Mouse (Mus musculus) small intestine, adult 2 months (tissue): ENCODE data around the gene Rundc3a. TPM values are rescaled to one million over a fixed set of nuclear protein-coding genes. Genes with fewer than 3 reads are reported as not detected.

Experiments
- H3K27ac ChIP-seq: fragments of 200-500 bp; 2 replicates; pipeline ENCODE4 v1.5.1; 2012; ENCODE audit warnings: low read depth, low read length, control low read depth, inconsistent platforms; ENCODE audit not compliant: insufficient read depth
- H3K27me3 ChIP-seq: fragments of 200-500 bp; 2 replicates; pipeline ENCODE4 v1.6.1; 2012; ENCODE audit warnings: mild to moderate bottlenecking, moderate library complexity, low read length, inconsistent platforms; ENCODE audit not compliant: control insufficient read depth, insufficient read depth
- H3K36me3 ChIP-seq: fragments of 200-500 bp; 2 replicates; pipeline ENCODE4 v1.6.1; 2012; ENCODE audit warnings: mild to moderate bottlenecking, low read length, control low read depth, inconsistent platforms; ENCODE audit not compliant: control insufficient read depth, insufficient read depth
- H3K4me1 ChIP-seq: fragments of 200-500 bp; 2 replicates; pipeline ENCODE4 v1.6.1; 2012; ENCODE audit warnings: low read length, inconsistent platforms, mixed read lengths; ENCODE audit not compliant: control insufficient read depth, insufficient read depth, insufficient read length
- H3K4me3 ChIP-seq: fragments of 200-500 bp; 2 replicates; pipeline ENCODE4 v1.5.1; 2012; ENCODE audit warnings: low read depth, mild to moderate bottlenecking, control low read depth, inconsistent platforms, low read length, moderate library complexity
- CTCF ChIP-seq: fragments of 200-500 bp; IDR thresholded peaks from 2 replicates; pipeline ENCODE4 v1.5.1; 2012; ENCODE audit warnings: low read depth, mild to moderate bottlenecking, control low read depth, inconsistent platforms, low read length, moderate library complexity, mixed read lengths; ENCODE audit not compliant: insufficient replicate concordance, insufficient read length; ENCODE audit errors: extremely low read depth
- POLR2A ChIP-seq: fragments of 200-500 bp; IDR thresholded peaks from 2 replicates; pipeline ENCODE4 v1.6.1; 2012; ENCODE audit warnings: low read depth, mild to moderate bottlenecking, control low read depth, inconsistent platforms, low read length, moderate library complexity
- WGBS: fragments of 180-500 bp; shearing (Covaris S2); methylation state at CpG from one replicate; pipeline ENCODE4 v1.1.7; 2018; 5-methylcytosine and 5-hydroxymethylcytosine counted together
- polyA plus RNA-seq: library from polyadenylated mRNA; depleted of rRNA; stranded (reverse); fragments of >200 nt; gene quantifications from 2 replicates; pipeline ENCODE4 v1.2.3, GENCODE M21; 2012

Gene Rundc3a
- polyA plus RNA-seq, 1 experiment = 6.5 TPM

DNA sequence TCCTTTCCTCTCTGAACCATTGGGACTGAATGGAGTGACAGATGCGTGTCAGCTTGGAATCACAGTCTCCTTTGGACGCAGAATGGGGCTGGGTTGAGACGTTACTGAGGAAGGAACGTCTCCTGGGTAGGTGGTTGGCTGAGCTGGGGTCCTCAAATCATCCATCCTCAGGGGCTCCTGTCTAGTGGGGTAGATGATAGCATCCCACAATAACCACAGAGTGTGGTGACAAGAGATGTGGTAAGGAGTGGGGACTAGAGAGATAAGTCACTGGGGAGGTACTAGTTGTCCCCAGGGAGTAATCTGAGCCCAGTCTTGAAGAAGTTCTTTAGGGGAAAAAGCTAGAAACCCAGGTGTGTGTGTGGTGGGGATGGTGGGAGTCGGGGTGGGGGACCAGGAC is 24.9 kb upstream of the Rundc3a start:
- H3K27ac ChIP-seq = no peak overlapping the region
- H3K4me1 ChIP-seq = no peaks in the 10 kb centered on the region
- no peak overlapping the region for H3K4me3 ChIP-seq
- H3K36me3 ChIP-seq = no peaks in the 10 kb centered on the region
- WGBS = 81% methylated on average over 5 of the region's 5 CpGs
- H3K27me3 ChIP-seq = no peaks in the 10 kb centered on the region
- TF ChIP-seq POLR2A (no peak), CTCF (no peak)

DNA sequence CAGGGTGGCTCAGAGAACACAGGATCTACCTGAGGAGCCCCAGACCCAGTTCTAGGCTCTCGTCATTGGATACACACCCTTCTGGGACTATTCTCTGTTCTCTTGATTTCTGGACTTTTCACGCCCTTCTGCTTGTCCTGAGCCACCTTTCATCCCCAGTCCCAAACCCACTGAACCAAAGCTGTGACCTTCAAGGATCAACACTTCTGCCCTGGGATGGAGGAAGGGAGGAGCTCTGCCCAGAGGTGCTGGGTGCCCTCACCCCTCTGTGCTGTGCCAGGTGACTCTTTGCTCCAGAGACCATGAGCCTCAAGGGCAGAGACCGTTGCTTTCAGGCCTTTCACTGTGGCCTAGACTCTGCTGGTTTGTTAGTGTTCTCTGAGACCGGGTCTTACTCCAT is 23.9 kb upstream of the Rundc3a start:
- H3K4me1 ChIP-seq = no peaks in the 10 kb centered on the region
- 80% methylated on average over 4 of the region's 4 CpGs for WGBS
- no peaks in the 10 kb centered on the region for H3K27me3 ChIP-seq
- TF ChIP-seq POLR2A (no peak), CTCF (no peak)
- H3K27ac ChIP-seq = no peak overlapping the region
- H3K4me3 ChIP-seq = no peak overlapping the region
- H3K36me3 ChIP-seq = no peaks in the 10 kb centered on the region

DNA sequence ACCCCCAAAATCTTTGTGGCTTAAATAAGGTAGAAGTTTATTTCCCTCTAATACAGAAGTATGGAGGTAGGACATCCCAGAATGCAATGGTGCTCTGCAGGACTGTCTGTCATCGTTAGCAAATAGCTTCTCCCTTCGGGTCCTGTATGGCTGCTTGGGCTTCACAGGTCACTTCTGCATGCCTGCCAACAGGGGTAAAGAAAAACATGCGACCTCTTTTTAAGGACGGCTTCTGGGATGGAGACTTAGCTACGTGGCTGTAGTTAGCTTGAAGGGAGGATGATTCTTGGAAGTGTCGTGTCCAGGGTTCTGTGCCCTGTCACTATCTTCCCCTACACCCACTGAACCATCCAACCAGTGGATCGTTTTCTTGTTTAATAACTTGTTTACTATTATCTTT is 22.9 kb upstream of the Rundc3a start:
- peaks cover 5% of the 10 kb centered on the region; the same call in 1 of the 2 replicates for H3K4me1 ChIP-seq
- H3K36me3 ChIP-seq = no peaks in the 10 kb centered on the region
- no peak overlapping the region for H3K4me3 ChIP-seq
- no peak overlapping the region for H3K27ac ChIP-seq
- no peak for TF ChIP-seq POLR2A
- TF ChIP-seq CTCF = no peak
- no peaks in the 10 kb centered on the region for H3K27me3 ChIP-seq
- whole genome bisulfite sequencing = 63% methylated on average over 7 of the region's 7 CpGs

DNA sequence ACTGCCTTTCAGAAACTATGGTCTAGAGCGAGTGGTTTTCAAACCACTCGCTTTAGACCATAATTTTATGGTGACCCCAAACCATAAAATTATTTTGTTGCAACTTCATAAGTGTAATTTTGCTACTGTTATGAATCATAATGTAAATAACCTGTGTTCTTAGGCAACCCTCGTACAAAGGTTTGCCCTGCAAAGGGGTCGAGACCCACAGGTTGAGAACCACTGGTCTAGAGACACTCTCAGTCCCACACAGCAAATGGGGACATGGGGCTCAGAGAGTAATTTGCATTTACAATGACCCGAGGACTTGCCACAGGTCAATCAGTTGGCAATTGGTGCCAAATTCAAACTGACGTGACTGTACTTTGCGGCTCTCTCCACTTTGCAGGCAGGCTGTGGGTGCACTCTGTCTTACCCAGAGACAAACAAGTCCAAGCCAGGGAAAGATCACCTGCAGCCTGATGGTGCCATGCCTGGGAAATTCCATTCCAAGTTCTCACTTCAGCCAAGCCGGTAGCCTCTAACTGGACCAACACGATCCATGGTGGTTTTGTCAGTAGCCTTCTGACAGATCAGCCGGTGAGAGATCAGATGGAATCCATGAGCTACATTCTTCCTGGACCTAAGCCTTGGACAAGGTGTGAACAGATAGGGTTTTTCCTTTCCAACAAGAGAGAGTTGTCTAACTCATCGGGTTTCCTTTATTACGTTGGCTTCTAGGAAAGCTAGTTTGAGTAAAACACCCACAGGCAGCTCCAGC is 21.1 kb upstream of the Rundc3a start:
- H3K4me3 ChIP-seq = no peak overlapping the region
- TF ChIP-seq POLR2A = no peak
- TF ChIP-seq CTCF = no peak
- peaks cover 17% of the 10 kb centered on the region; the same call in 1 of the 2 replicates for H3K4me1 ChIP-seq
- 87% methylated on average over 12 of the region's 12 CpGs for WGBS
- H3K36me3 ChIP-seq = no peaks in the 10 kb centered on the region
- no peaks in the 10 kb centered on the region for H3K27me3 ChIP-seq
- H3K27ac ChIP-seq = no peak overlapping the region

DNA sequence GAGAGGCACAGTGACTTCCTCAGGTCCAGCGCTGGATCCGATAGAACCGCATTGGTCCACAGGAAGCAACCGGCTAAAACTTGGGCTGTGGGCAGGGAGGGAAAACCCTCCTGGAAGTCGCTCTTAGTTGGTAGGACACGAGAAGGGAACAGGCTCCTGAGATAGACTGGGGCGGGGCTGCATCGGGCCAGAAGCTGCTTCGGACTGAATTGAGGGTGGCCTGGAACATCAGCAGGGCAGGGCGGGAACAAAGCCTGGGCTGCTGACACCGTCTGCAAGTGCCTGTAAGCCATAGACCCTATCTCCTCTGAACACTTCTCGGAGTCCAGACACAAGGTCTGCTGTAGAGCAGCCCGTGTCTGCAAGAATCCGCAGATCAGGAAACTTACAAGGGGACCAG is 20.3 kb upstream of the Rundc3a start:
- WGBS = 58% methylated on average over 14 of the region's 14 CpGs
- Histone ChIP-seq H3K27me3 (no peaks in the 10 kb centered on the region), H3K4me1 (peaks cover 17% of the 10 kb centered on the region; the same call in 1 of the 2 replicates), H3K36me3 (no peaks in the 10 kb centered on the region), H3K4me3 (no peak overlapping the region), H3K27ac (no peak overlapping the region)
- TF ChIP-seq CTCF (no peak), POLR2A (no peak)

DNA sequence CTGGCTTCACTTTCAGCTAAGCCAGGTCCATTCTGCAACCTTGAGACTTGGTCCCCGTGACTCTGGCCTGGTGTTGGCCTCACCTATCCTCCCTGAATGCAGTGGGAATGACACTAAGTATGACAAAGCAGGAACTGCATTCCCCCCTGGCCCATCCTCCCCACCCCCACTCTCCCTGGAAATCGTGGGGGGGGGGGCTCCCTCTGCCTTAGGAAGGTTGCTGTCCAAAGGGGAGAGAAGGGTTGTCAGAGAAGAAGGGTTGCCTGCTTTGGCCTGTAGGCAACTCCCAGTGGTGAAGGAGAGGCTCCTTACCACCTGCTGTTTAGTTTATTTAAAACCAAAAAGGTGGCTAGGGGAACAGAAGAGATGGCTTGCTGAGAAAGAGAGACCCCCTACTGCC is 19.6 kb upstream of the Rundc3a start:
- no peaks in the 10 kb centered on the region for H3K27me3 ChIP-seq
- peaks cover 17% of the 10 kb centered on the region; the same call in 1 of the 2 replicates for H3K4me1 ChIP-seq
- TF ChIP-seq CTCF = no peak
- no peak for TF ChIP-seq POLR2A
- no peaks in the 10 kb centered on the region for H3K36me3 ChIP-seq
- no peak overlapping the region for H3K27ac ChIP-seq
- 56% methylated on average over 2 of the region's 2 CpGs for WGBS
- H3K4me3 ChIP-seq = no peak overlapping the region

DNA sequence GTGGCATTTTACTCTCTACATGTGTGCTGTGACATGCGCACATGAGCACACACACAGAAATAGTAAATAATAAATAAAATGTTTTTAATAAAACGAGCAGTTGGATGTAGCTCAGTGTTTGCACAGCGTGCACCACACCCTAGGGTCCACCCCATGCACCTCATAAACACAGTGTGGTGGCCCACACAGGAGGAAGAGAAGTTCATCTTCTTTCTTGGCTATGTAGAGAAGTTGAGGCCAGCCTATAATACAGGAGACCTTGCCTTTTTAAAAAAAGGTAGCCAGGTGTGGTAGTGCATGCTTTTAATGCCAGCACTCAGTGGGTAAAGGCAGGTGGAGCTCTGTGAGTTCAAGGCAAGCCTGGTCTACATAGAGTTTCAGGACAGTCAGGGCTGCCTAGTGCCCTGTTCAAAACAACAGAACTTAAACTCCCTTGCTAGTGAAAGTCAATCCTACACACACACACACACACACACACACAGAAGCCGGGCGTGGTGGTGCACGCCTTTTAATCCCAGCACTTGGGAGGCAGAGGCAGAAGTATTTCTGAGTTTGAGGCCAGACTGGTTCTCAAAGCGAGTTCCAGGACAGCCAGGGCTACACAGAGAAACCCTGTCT is 19.0 kb upstream of the Rundc3a start:
- Histone ChIP-seq H3K27ac (no peak overlapping the region), H3K27me3 (no peaks in the 10 kb centered on the region), H3K36me3 (no peaks in the 10 kb centered on the region), H3K4me3 (no peak overlapping the region), H3K4me1 (peaks cover 17% of the 10 kb centered on the region; the same call in 1 of the 2 replicates)
- no peak for TF ChIP-seq POLR2A
- TF ChIP-seq CTCF = no peak
- WGBS = 72% methylated on average over 7 of the region's 7 CpGs
